Mouse (Mus musculus): ENCODE measurements around the gene Farsb. TPM values are rescaled to one million over a fixed set of nuclear protein-coding genes. Genes with fewer than 3 reads are reported as not detected.

Farsb gene
- polyA plus RNA-seq, 2 experiments = 60.3 to 124 TPM

GRCm38 (mm10) chr1:78426841-78427240 is 61.9 kb downstream of the Farsb start:
- Histone ChIP-seq H3K9me3 (ENCODE audit: control insufficient read depth, low read length) (no peaks in the 10 kb centered on the region), H3K27ac (replicated peaks; ENCODE audit: low read depth, low read length) (no peak overlapping the region), H3K4me2 (replicated peaks; ENCODE audit: low read depth, low read length, severe bottlenecking) (no peak overlapping the region), H3K36me3 (ENCODE audit: control insufficient read depth, insufficient read depth, low read length) (peaks cover 17% of the 10 kb centered on the region), H3K9ac (ENCODE audit: low read depth, low read length, severe bottlenecking) (no peak overlapping the region), H3K4me3 (replicated peaks; ENCODE audit: low read length) (no peak overlapping the region), H3K4me1 (ENCODE audit: control insufficient read depth, insufficient read depth, low read length) (peaks cover 9% of the 10 kb centered on the region), H3K27me3 (ENCODE audit: control insufficient read depth, insufficient read depth, low read length) (no peaks in the 10 kb centered on the region)
- WGBS = 47% methylated on average over 3 of the region's 3 CpGs
- no peak for ATAC-seq (ENCODE audit: low FRiP score, low read depth)
- DNase-seq (ENCODE audit: low spot score) = no peak
- no peak for TF ChIP-seq POLR2A (IDR thresholded peaks at IDR 0.05; ENCODE audit: borderline replicate concordance, extremely low read depth, insufficient read depth, insufficient read length)

- Histone ChIP-seq H3K4me2 (replicated peaks; ENCODE audit: low read depth, low read length, severe bottlenecking) (no peak overlapping the region), H3K27me3 (ENCODE audit: control insufficient read depth, insufficient read depth, low read length) (no peaks in the 10 kb centered on the region), H3K9me3 (ENCODE audit: control insufficient read depth, low read length) (no peaks in the 10 kb centered on the region), H3K27ac (replicated peaks; ENCODE audit: low read depth, low read length) (no peak overlapping the region), H3K4me3 (replicated peaks; ENCODE audit: low read length) (no peak overlapping the region), H3K9ac (ENCODE audit: low read depth, low read length, severe bottlenecking) (no peak overlapping the region), H3K36me3 (ENCODE audit: control insufficient read depth, insufficient read depth, low read length) (peaks cover 19% of the 10 kb centered on the region), H3K4me1 (ENCODE audit: control insufficient read depth, insufficient read depth, low read length) (peaks cover 9% of the 10 kb centered on the region)
- WGBS = 46% methylated on average over 7 of the region's 7 CpGs
- peak; percentile 28 for DNase-seq (ENCODE audit: low spot score)
- ATAC-seq (ENCODE audit: low FRiP score, low read depth) = no peak
- no peak for TF ChIP-seq POLR2A (IDR thresholded peaks at IDR 0.05; ENCODE audit: borderline replicate concordance, extremely low read depth, insufficient read depth, insufficient read length)
Measured at GRCm38 (mm10) chr1:78425793-78426700, 62.6 kb downstream of the Farsb start.

- Histone ChIP-seq H3K27ac (replicated peaks; ENCODE audit: low read depth, low read length) (no peak overlapping the region), H3K4me3 (replicated peaks; ENCODE audit: low read length) (no peak overlapping the region), H3K36me3 (ENCODE audit: control insufficient read depth, insufficient read depth, low read length) (peaks cover 19% of the 10 kb centered on the region), H3K9ac (ENCODE audit: low read depth, low read length, severe bottlenecking) (no peak overlapping the region), H3K27me3 (ENCODE audit: control insufficient read depth, insufficient read depth, low read length) (no peaks in the 10 kb centered on the region), H3K9me3 (ENCODE audit: control insufficient read depth, low read length) (no peaks in the 10 kb centered on the region), H3K4me1 (ENCODE audit: control insufficient read depth, insufficient read depth, low read length) (peaks cover 9% of the 10 kb centered on the region), H3K4me2 (replicated peaks; ENCODE audit: low read depth, low read length, severe bottlenecking) (no peak overlapping the region)
- no peak for DNase-seq (ENCODE audit: low spot score)
- TF ChIP-seq POLR2A (IDR thresholded peaks at IDR 0.05; ENCODE audit: borderline replicate concordance, extremely low read depth, insufficient read depth, insufficient read length) = no peak
- WGBS = 82% methylated on average over 7 of the region's 7 CpGs
- no peak for ATAC-seq (ENCODE audit: low FRiP score, low read depth)
Measured at GRCm38 (mm10) chr1:78425309-78425708, 63.4 kb downstream of the Farsb start.

GRCm38 (mm10) chr1:78424848-78425247 is 63.8 kb downstream of the Farsb start:
- ATAC-seq (ENCODE audit: low FRiP score, low read depth) (no peak), DNase-seq (ENCODE audit: low spot score) (no peak)
- no peaks in the 10 kb centered on the region for H3K27me3 ChIP-seq (ENCODE audit: control insufficient read depth, insufficient read depth, low read length)
- H3K27ac ChIP-seq (replicated peaks; ENCODE audit: low read depth, low read length) = no peak overlapping the region
- H3K9ac ChIP-seq (ENCODE audit: low read depth, low read length, severe bottlenecking) = no peak overlapping the region
- TF ChIP-seq POLR2A (IDR thresholded peaks at IDR 0.05; ENCODE audit: borderline replicate concordance, extremely low read depth, insufficient read depth, insufficient read length) = no peak
- 66% methylated on average over 4 of the region's 4 CpGs for WGBS
- no peak overlapping the region for H3K4me3 ChIP-seq (replicated peaks; ENCODE audit: low read length)
- H3K36me3 ChIP-seq (ENCODE audit: control insufficient read depth, insufficient read depth, low read length) = peaks cover 19% of the 10 kb centered on the region
- H3K4me1 ChIP-seq (ENCODE audit: control insufficient read depth, insufficient read depth, low read length) = peaks cover 9% of the 10 kb centered on the region
- H3K4me2 ChIP-seq (replicated peaks; ENCODE audit: low read depth, low read length, severe bottlenecking) = no peak overlapping the region
- H3K9me3 ChIP-seq (ENCODE audit: control insufficient read depth, low read length) = no peaks in the 10 kb centered on the region

GRCm38 (mm10) chr1:78422576-78422975 is 66.1 kb downstream of the Farsb start:
- H3K27ac ChIP-seq (replicated peaks; ENCODE audit: low read depth, low read length) = no peak overlapping the region

More at GRCm38 (mm10) chr1:78422576-78422975, 66.1 kb downstream of the Farsb start:
- 84% methylated on average over 2 of the region's 2 CpGs for WGBS
- no peak overlapping the region for H3K4me3 ChIP-seq (replicated peaks; ENCODE audit: low read length)
- no peak for ATAC-seq (ENCODE audit: low FRiP score, low read depth)
- H3K4me1 ChIP-seq (ENCODE audit: control insufficient read depth, insufficient read depth, low read length) = peaks cover 9% of the 10 kb centered on the region
- peaks cover 19% of the 10 kb centered on the region for H3K36me3 ChIP-seq (ENCODE audit: control insufficient read depth, insufficient read depth, low read length)
- no peaks in the 10 kb centered on the region for H3K27me3 ChIP-seq (ENCODE audit: control insufficient read depth, insufficient read depth, low read length)
- no peak overlapping the region for H3K9ac ChIP-seq (ENCODE audit: low read depth, low read length, severe bottlenecking)
- TF ChIP-seq POLR2A (IDR thresholded peaks at IDR 0.05; ENCODE audit: borderline replicate concordance, extremely low read depth, insufficient read depth, insufficient read length) = no peak
- H3K4me2 ChIP-seq (replicated peaks; ENCODE audit: low read depth, low read length, severe bottlenecking) = no peak overlapping the region
- no peak for DNase-seq (ENCODE audit: low spot score)
- H3K9me3 ChIP-seq (ENCODE audit: control insufficient read depth, low read length) = no peaks in the 10 kb centered on the region
